Mouse (Mus musculus): Measurements from ENCODE around the gene Slc44a4.
"Not testable (repeated sequence)": the region's sequence is repeated elsewhere in the genome, so short reads cannot be mapped to it uniquely, and the experiment has no call there.

The Slc44a4 gene

GRCm38 (mm10) chr17:34899053-34899889 is 15.0 kb upstream of the Slc44a4 start:
- DNase-seq: peak; percentile 22

GRCm38 (mm10) chr17:34899890-34900243 is 14.4 kb upstream of the Slc44a4 start:
- DNase-seq: no peak

GRCm38 (mm10) chr17:34900826-34901225 is 13.4 kb upstream of the Slc44a4 start:
- not testable (repeated sequence) for DNase-seq

- not testable (repeated sequence) for DNase-seq
These were observed 12.3 kb upstream of the Slc44a4 start for GRCm38 (mm10) chr17:34901948-34902347.

- no peak for DNase-seq
These were observed 11.4 kb upstream of the Slc44a4 start for GRCm38 (mm10) chr17:34902895-34903294.

GRCm38 (mm10) chr17:34910982-34911381 is 3.3 kb upstream of the Slc44a4 start:
- DNase-seq: no peak

- no peak for DNase-seq
These were observed 2.3 kb upstream of the Slc44a4 start for GRCm38 (mm10) chr17:34911945-34912351.

GRCm38 (mm10) chr17:34915410-34915831 is 1.2 kb downstream of the Slc44a4 start:
- DNase-seq: no peak

- DNase-seq: no peak
These were observed 2.0 kb downstream of the Slc44a4 start for GRCm38 (mm10) chr17:34916316-34916715.

- DNase-seq: no peak
These were observed 2.9 kb downstream of the Slc44a4 start for GRCm38 (mm10) chr17:34917188-34917587.

- DNase-seq: no peak
These were observed 8.7 kb downstream of the Slc44a4 start for GRCm38 (mm10) chr17:34922939-34923338.

GRCm38 (mm10) chr17:34924258-34924657 is 10.0 kb downstream of the Slc44a4 start:
- DNase-seq: no peak

- no peak for DNase-seq
These were observed 13.2 kb downstream of the Slc44a4 start for GRCm38 (mm10) chr17:34927306-34928019.

GRCm38 (mm10) chr17:34928841-34929240 is 14.6 kb downstream of the Slc44a4 start:
- no peak for DNase-seq

GRCm38 (mm10) chr17:34931061-34931734 is 16.9 kb downstream of the Slc44a4 start, which contains the start of gene Neu1:
Gene Neu1, plus strand, starts transcription at chr17:34931253.
- DNase-seq: peak; percentile 99

GRCm38 (mm10) chr17:34931735-34932098 is 17.5 kb downstream of the Slc44a4 start:
- no peak for DNase-seq

- DNase-seq: no peak
These were observed 18.0 kb downstream of the Slc44a4 start for GRCm38 (mm10) chr17:34932287-34932686.

- no peak for DNase-seq
These were observed 19.8 kb downstream of the Slc44a4 start for GRCm38 (mm10) chr17:34934031-34934430.

- DNase-seq: no peak
These were observed 20.6 kb downstream of the Slc44a4 start for GRCm38 (mm10) chr17:34934830-34935229.

- DNase-seq: no peak
These were observed 23.8 kb downstream of the Slc44a4 start for GRCm38 (mm10) chr17:34937960-34938505.

- DNase-seq: no peak
These were observed 27.2 kb downstream of the Slc44a4 start for GRCm38 (mm10) chr17:34941344-34942041.

GRCm38 (mm10) chr17:34943128-34943815 is 29.0 kb downstream of the Slc44a4 start:
- no peak for DNase-seq
